Mouse (Mus musculus) stomach, postnatal 0 days (tissue): ENCODE results near the gene Cenpo.

Source experiments
- CTCF ChIP-seq: IDR thresholded peaks from 2 replicates; pipeline ENCODE4 v1.5.1; 2016; ENCODE audit warnings: antibody characterized with exemption, low read depth, mild to moderate bottlenecking, moderate library complexity
- EP300 ChIP-seq: optimal IDR thresholded peaks from 2 replicates; pipeline ENCODE3; 2016; ENCODE audit warnings: antibody characterized with exemption

GRCm38 (mm10) chr12:4151969-4152368 lies 82.1 kb downstream of the Cenpo start:
- no peak for TF ChIP-seq CTCF
- TF ChIP-seq EP300, result no peak
